Mouse (Mus musculus): ENCODE measurements around the gene Epb41l4b.

Epb41l4b gene

DNA sequence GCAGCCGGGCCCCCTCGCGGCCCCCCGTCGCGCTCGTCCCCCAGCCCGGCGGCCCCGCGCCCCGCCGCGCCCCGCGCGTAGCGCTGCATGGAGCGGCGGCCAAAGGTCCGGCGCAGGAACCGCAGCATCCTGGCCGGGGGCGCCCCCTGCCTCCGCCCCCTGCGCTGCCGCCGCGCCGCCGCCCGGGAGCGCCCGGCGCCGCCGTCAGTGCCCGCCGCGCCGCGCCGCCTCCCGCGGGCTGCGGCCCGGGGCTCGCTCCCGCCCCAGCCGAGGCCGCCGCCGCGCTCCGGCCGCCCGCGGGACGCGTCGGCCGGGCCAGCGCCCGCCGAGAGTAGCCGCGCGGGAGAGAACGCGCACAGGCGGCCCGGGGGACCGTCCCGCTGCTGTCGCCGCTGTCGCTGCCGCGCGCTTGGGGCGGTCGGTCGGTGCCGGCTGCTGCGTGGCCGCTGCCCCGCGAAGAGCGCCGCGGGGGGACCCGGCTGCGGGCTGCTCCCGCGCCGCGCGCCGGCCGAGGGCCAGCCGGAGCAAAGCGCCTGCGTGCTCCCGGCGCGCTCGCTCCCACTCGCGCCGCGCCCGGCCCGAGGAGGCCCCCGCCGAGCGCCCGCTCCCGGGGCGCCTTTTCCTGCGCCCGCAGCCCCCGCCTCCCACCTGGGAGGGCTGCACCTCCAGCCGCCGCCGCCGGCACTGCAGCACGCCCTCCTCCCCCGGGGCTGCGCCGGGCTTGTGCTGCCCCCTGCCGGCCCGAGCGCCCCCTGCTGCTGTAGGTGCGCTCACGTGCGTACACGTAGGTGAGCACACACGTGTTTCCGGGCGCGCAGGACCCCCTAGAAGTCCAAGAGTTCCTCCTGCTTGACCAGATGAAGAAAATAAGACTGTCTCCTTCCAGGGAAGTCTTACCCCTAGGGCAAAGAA, at the start of gene Epb41l4b:
TSS of gene Epb41l4b (minus strand) at position 412 of the 912 bp plus-strand sequence.
- DNase-seq (ENCODE audit: low read depth, low spot score), result peak; percentile 85

DNA sequence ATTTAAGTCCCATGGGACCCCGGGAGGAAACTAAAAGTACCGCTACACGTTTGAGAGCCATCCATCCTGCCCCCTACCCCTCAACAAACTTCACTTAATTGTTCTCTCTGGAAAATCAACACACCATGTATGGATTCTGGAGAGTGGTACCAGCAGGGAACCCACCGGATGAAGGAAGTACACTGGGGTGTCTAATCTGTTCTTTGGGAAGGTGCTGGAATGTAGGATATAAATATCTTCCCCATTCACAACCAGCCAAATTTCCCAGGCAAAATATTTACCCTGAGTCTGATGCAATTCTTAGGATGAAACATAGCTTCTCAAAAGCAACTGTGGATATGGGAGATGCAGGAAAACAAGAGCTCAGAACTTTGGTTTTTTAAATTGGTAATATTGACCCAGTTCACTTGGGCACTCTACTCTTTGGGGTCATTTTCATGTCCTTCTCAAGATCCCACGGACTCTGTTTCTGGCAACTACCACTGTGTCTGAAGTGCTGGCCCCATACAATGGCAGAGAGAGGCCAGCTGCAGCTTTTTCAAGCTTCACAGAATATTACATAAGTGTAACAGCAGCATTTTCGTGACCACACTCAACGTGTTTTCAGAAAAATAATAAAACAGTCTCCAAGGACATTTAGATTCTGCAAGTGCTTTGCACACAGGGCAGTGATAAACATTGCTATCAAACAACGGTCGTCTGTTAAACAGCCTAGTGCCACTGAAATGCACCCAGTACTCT, 48.5 kb upstream of the Epb41l4b start:
- DNase-seq (ENCODE audit: low read depth, low spot score), result no peak

DNA sequence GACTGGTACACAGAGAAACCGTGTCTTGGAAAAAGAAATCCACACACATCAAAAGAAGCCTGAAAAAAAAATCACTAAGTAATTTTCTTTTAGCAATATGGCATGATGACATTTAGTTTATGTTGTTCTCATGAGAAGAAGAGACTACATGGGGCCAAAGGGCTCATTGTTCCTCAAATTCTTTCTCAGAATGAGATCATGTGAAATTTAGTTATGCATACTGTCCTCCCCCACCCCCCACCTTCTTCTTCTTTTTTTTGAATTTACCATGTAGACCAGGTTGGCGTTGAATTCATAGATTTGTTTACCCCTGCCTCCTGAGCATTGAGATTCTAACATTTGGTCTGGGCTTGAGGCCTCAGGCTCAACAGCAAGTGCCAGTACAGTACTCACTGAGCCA, 46.6 kb upstream of the Epb41l4b start:
- DNase-seq (ENCODE audit: low read depth, low spot score), result no peak

DNA sequence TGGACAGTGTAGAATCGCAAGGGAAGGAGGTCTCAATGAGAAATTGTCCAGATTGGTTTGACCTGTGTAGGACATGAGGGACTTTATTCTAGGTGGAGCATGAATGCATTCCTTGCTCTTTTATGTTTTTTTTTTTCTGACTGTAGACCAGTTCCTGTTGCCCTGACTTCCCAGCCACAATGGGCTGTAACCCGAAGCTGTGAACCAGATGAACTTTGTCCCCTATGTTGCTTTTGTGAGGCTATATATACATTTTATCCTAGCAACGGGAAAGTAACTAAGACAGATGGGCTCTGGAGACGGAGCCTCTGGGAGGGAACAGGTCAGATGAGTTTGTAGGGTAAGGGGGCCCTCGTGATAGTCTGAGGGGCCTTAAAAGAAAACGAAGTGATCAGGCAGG, 42.8 kb upstream of the Epb41l4b start:
- no peak for DNase-seq (ENCODE audit: low read depth, low spot score)

DNA sequence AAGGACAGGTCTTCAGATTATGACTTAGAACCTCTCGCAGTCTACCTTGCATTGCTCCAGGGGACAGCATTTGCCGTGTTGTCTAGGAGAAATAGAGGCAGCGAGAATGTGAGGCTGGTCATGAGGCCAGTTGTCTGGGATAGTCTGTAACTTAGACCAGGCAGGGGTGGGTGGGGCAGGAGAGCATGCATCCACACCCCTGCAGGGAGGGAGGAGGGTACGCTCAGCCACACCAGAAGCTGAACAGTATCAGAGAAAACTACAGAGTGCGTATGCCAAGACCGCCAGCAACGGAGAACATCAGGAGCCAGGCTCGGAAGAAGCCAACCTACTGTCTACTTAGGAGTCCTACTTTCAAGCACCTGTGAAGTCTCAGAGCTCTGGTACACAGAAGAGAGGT, 42.2 kb upstream of the Epb41l4b start:
- DNase-seq (ENCODE audit: low read depth, low spot score), result no peak

DNA sequence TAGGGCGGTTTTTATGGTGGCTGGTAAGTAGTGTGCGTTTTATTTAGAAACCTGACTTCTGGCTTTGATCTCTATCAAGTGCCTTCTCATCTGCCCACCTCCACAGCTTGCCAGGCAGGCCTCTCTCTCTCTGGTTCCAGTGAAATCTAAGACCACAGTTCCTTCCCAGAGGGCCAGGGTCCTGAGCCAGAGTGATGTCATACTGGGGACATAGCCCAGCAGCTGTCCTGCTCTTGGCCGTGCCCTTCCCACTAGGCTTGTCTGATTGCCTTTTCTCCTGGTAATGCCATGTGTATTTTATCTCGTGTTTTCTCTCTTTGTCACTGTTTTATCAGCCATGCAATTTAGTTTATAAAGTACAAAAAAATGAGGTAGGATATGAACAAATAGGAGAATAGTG, 40.3 kb upstream of the Epb41l4b start:
- no peak for DNase-seq (ENCODE audit: low read depth, low spot score)

DNA sequence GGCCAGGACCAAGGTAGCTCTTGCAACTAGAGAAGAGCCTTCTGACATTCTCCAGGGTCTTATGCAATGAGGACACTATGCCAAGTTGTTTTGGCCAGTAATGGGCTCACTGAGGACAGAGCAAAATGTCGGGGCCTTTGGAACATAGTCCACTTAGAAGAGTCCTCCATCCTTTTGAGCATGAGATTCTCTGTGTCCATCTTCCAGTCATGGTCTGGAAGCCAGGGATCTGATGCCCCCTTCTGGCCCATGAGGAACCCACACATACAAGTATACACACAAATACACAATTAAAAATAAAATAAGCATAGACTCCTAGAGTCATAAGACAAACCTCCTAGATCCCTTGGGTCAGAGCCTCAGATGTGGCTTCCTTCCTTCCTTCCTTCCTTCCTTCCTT, 38.3 kb upstream of the Epb41l4b start:
- peak; percentile 25 for DNase-seq (ENCODE audit: low read depth, low spot score)

DNA sequence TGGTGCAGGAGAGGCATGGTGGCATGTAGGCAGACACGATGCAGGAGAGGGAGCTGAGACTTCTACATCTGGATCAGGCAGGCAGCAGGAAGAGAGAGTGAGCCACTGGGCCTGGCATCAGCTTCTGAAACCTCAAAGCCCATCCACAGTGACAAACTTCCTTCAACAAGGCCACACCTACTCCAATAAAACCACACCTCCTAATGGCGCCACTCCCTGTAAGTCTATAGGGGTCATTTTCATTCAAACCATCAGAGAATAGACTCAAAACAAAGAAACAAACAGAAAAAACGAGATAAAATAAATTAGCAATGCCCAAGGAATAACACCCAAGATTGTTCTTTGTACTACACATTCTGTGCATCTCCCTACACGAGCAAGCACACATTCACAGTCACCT, 35.6 kb upstream of the Epb41l4b start:
- peak; percentile 45 for DNase-seq (ENCODE audit: low read depth, low spot score)

DNA sequence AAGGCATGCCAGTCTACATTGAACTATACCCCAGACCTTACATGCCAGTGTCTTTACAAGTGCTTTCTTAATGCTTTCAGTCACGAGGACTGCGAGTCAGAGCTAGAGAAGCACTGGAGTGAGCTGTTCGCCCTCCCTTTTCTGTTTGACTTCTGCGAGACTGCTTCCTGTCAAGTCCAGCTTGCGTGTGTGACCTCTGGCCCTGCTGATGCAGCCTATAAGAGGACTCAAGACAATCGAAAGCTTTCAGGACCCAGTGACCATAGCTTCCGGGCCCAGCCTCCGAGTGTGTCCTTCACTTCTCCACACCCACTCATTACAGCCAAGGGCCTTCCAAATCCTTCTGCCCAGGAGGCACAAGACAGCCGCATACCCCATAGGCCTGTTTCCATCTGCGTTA, 32.1 kb upstream of the Epb41l4b start:
- no peak for DNase-seq (ENCODE audit: low read depth, low spot score)

DNA sequence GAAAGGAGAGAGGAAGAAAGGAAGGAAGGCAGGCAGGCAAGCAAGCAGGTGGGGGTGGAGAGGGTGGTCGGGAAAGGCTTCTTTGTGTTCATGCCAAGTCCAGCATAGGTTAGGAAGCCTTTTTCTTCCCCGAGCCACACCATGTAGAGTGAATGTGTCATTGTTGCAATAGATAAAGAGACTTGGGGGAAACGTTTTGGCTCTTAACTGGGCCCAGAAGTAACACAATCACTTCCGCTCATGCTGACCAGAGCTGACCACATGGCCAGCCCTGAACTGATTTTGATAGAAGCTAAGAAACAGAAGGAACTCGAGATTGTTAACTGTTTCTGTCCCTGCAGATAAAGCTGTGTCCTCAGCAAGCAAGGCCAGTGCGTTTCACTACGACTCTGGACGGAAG, 29.6 kb upstream of the Epb41l4b start:
- DNase-seq (ENCODE audit: low read depth, low spot score), result no peak

DNA sequence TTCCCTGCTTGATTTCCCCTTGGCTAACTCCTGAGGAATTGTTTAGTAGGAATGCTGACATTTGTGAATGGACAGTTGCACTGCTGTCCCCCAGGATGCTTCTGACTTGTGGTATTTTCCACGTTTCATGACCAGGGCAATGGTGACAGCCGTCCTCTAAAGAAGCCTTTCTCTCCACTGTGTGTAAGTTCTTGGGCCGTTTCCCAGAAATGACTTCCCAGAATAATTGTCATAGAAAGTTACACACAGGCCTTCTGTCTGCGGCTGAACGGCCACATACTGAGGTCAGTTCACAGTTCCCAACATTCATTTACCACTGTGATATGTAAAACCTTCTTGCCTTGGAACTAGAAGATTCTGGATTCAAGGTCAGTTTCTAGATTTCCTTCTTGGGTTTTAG, 28.6 kb upstream of the Epb41l4b start:
- DNase-seq (ENCODE audit: low read depth, low spot score), result no peak

DNA sequence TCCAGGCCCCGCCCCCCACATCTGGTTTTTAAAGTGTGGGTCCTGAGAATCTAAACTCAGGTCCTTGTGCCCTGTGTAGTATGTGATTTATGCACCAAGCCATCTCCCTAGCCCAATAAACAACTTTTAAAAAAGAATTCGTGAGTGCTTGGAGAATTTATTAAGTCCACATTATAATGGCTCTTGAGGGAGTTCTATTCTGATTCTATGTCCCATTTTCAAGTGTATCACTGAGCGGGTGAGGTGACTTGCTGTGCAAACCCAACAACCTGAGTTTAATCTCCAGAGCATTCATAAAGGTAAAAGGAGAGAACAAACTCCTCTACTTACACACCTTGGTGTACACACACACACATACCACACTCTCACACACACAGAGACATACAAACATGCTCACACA, 25.4 kb upstream of the Epb41l4b start:
- no peak for DNase-seq (ENCODE audit: low read depth, low spot score)

DNA sequence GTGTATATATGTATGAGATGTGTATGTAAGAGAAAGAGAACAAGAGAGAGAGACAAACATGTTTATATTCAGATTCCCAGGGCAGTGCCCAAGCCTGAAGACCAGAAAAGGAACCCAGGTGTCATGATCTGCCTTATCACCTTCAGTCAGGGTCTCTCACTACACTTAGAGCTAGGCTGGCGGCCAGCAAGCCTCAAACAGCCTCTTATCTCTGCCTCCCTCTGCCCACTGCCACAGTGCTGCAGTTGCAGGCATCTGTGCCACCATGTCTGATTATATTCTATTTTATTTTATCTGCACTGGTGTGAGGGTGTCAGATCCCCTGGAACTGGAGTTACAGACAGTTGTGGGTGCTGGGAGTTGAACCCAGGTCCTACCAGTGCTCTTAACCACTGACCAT, 25.0 kb upstream of the Epb41l4b start:
- no peak for DNase-seq (ENCODE audit: low read depth, low spot score)

DNA sequence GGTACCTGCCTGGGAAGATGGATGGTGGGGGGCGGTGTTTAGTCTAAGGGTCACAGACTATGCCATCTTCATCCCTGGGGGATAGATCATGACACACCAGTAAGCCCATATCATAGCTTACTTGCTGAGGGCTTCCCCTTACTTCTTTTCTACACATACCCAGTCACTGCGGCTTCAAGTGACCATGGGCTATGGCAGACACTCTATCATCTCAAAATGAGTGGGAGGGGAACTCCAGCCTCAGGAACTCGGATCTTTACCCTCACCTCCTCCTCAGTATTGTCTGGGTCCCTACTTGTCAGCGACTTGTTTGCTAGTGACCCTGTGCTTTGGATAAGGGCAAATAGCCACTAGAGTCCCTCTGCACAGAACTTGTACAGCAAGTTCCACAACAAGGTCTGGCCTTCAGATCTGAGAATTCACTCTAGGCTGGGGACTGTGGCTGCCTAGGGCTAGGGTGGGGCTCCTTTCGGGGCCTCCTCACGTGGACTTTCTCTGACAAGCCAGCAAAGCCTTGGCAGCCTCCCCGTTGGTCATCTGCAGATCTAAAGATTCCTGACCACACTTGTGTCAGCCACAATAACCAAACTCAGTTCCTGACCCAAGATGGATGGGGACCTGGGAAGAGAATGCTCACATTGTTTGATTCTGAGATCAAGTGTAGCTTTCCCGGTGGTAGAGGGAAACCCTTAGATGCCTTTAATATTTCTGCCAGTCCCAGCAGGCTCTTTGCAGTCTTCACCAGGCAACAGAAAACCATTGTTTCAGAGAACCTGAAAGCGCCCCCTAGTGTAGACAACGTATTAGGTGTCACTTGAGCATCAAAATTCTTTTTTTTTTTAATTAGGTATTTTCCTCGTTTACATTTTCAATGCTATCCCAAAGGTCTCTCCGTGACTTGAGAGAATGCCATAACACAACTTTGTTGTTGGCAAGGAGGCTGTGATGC, 24.0 kb upstream of the Epb41l4b start:
- peak; percentile 57 for DNase-seq (ENCODE audit: low read depth, low spot score)

DNA sequence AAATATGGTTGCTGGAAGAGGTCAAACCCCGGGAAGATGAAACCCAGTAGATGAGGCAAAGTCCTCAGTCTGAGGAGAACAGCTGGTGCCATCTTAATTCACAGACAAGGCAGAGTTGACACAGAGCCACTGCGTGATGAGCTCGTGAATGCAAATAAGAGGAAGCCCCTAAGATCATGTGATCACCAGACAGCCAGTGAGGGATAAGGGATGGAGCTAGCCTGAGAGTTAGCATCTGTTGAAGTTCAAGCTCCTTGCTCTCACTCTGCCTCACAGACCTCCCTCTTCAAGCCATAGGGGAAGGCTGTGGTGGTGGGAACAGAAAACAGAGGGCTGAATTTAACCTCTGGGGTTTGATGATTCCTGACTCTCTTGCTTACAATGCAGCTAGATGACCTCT, 22.4 kb upstream of the Epb41l4b start:
- DNase-seq (ENCODE audit: low read depth, low spot score), result peak; percentile 66

DNA sequence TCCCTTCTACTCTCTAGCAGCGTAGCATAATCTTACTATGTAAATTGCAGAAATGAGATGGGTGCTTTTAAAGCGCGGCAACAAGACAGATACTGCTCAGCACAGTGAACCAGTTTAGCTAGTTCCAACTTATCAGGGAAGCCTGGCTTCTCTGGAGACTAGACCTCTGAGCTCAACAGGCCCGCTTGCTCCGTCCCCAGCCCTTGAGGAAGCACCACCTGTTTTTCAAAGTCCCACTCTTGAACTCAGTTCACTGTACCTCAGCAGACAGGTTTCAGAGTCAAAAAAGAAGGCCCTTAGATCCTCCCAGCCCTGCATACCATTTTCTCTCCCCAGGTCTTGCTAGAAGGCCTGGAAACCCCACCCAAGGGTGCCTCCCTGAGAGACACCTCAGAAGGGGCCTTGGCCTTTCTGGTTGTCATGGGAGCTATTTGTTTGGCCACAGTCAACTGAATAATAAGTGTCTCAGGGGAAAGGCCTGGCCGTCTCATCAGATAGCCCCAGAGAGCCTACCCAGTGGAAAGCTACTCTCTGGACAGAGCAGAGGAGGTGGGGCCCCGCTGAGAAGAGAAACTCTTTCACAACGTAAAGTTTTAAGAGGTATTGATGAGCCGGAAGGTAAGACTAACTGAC, 21.5 kb upstream of the Epb41l4b start:
- DNase-seq (ENCODE audit: low read depth, low spot score), result peak; percentile 9

DNA sequence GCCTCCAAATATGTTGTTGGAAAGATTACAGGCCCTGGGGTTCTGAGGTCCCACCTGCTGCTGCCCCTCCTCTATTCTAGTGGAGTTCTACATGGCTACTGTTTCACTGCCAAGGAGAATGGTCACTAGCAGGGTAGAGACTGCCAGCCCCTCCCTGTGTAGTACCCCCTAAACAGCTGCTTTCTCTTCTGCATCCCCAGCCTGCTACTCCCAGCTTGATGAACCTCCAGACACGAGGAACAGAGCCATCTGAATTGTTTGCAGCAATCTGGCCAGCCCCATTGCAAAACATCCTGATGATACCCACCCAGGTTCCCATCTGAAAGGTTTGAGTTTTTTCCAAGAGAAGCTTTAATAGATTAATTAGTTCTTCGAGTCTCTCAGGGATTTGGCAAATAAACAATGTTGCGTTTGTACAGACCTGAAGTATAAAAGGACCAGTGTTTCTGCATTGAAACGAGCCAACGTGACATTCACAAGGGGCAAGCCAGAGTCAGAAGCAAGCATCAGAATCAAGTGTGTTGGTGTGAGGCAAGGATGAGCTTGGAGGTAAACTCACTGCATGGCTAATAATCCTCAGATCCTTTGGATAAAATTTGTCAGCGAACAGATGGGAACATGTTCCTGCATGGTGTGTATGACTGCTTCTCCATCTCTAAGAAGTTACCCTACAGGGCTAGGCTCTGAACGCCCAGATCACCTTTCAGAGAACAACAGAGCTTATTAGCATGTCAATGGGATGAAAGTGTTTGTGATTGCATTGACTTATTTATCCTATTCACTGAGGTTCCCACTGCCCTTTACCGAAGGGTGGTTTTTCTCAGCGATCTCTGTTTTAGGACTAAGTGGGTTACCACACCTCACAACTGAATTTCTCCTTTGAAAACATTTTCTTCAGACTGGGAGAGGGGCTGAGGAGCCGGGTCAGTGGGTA, 19.8 kb upstream of the Epb41l4b start:
- peak; percentile 94 for DNase-seq (ENCODE audit: low read depth, low spot score)

DNA sequence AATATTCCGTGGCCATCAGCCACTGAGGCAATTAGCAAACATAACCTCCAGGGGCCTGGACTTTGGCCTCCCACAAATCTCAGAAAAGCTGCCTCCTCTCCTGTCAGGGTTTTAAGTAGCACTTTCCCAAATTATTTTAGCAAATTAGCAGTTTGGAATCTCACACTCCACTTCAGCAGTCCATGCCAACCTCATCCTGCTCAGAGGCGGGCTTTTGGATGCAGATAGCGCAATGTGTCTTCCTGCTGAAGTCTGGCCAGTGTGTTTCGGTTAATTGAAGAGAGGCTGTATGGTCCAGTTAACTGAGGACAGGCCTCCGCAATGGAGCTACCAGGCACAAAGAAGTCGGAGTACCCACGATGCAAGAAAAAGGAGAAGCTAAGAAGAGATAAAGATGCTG, 17.3 kb upstream of the Epb41l4b start:
- DNase-seq (ENCODE audit: low read depth, low spot score), result no peak

DNA sequence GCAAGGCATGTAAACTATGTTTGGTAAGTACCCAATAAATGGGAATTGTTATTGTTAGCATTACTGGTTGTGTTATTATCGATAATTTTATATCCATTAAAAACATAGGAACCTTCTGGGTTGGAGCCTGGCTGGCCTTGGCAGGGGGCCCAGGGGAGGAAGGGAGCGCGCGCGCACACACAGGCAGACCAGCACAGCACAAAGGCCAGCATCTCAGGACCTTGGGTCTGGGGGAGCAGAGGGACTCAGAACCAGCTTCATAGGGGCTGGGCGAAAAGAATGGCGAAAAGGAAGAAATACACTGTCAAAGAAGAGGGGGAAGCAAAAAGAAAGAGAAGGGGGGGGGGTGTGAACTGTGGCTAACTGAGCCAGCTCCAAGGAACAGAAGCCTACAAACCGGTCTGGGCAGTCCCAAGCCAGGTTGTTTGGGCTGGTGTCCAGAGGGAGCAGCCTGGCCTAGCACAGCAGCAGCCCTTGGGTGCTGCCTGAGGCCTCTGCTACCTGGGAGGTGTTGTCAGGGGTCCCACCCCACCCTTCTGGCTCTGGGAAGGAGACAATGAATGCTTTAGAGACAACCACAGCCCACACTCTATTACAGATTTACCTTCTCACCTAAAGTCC, 13.4 kb upstream of the Epb41l4b start:
- DNase-seq (ENCODE audit: low read depth, low spot score), result no peak

DNA sequence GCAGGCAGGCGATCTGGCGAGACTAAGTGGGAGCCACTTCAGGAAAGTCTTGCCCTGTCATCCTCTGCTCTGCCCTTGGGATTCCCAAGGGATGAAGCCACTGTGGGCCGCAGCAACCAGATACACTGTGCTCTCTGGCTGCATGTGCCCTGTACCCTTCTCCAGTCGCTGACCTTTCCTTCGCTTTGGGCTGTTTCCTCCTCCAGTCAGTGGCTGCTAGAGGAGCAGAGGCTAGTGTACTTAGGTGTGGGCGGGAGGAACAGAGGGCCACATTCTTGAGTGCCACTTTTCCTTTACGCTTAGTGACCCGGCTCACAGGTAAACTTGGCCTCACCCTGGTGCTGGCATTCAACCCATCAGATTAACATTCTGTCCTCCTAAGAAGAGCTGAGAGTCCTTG, 10.6 kb upstream of the Epb41l4b start:
- peak; percentile 19 for DNase-seq (ENCODE audit: low read depth, low spot score)

Data from ES-CJ7 (cell line).